Mouse (Mus musculus) limb, embryonic 11.5 days (tissue): Measurements from ENCODE around the gene Ptgs1. TPM values are rescaled to one million over a fixed set of nuclear protein-coding genes. Genes with fewer than 3 reads are reported as not detected.

Experiments used
- ATAC-seq: fragments of 200-750 bp; cut with Nextera tagmentation; 2 replicates; pipeline ENCODE4 v1.8.0; 2017; ENCODE audit warnings: low read depth; ENCODE audit not compliant: insufficient number of reproducible peaks, low FRiP score, low TSS enrichment
- DNase-seq: peaks from one replicate; pipeline ENCODE4 v3.0.0-alpha.2; 2015; ENCODE audit warnings: low spot score
- H3K27ac ChIP-seq: fragments of 300-500 bp; sonication (generic); replicated peaks from 2 replicates; pipeline ENCODE4 v1.5.1; 2014; ENCODE audit warnings: low read depth, mild to moderate bottlenecking, low read length
- H3K27me3 ChIP-seq: fragments of 300-500 bp; sonication (generic); 2 replicates; pipeline ENCODE4 v1.6.1; 2014; ENCODE audit warnings: mild to moderate bottlenecking, low read length, mixed read lengths; ENCODE audit not compliant: control insufficient read depth, insufficient read depth
- H3K36me3 ChIP-seq: fragments of 300-500 bp; sonication (generic); 2 replicates; pipeline ENCODE4 v1.6.1; 2014; ENCODE audit warnings: mild to moderate bottlenecking, low read length, moderate library complexity, mixed read lengths; ENCODE audit not compliant: control insufficient read depth, insufficient read depth
- H3K4me1 ChIP-seq: fragments of 300-500 bp; sonication (generic); 2 replicates; pipeline ENCODE4 v1.6.1; 2014; ENCODE audit warnings: low read length, mixed read lengths; ENCODE audit not compliant: control insufficient read depth, insufficient read depth
- H3K4me2 ChIP-seq: fragments of 300-500 bp; sonication (generic); 2 replicates; pipeline ENCODE4 v1.6.1; 2014; ENCODE audit warnings: low read depth, mild to moderate bottlenecking, moderate library complexity; ENCODE audit not compliant: severe bottlenecking
- H3K4me3 ChIP-seq: fragments of 300-500 bp; sonication (generic); 2 replicates; pipeline ENCODE4 v1.5.1; 2014; ENCODE audit warnings: low read depth, low read length
- H3K9ac ChIP-seq: fragments of 300-500 bp; sonication (generic); 2 replicates; pipeline ENCODE4 v1.6.1; 2014; ENCODE audit warnings: mild to moderate bottlenecking, low read length
- H3K9me3 ChIP-seq: fragments of 300-500 bp; sonication (generic); 2 replicates; pipeline ENCODE4 v1.6.1; 2016; ENCODE audit warnings: low read length; ENCODE audit not compliant: control insufficient read depth
- WGBS: fragments of 180-500 bp; shearing (Covaris S2); extraction: QIAGEN DNeasy Blood & Tissue Kit; methylation state at CpG from one replicate; pipeline ENCODE4 v1.1.7; 2014; 5-methylcytosine and 5-hydroxymethylcytosine counted together
- polyA plus RNA-seq: library from polyadenylated mRNA; unstranded; fragments of >200 nt; fragmentation: Nextera tagmentation; extraction: Ambion mirVana; gene quantifications from 2 replicates; pipeline ENCODE4 v1.2.1, GENCODE M21; 2014

Ptgs1 gene
- polyA plus RNA-seq, 1 experiment from 2014 or later, result 4.0 TPM

- Histone ChIP-seq H3K4me2 (no peak overlapping the region), H3K4me1 (peaks cover 3% of the 10 kb centered on the region; the same call in 1 of the 2 replicates), H3K27me3 (peaks cover 27% of the 10 kb centered on the region), H3K27ac (no peak overlapping the region), H3K4me3 (no peak overlapping the region), H3K9ac (no peak overlapping the region), H3K9me3 (no peaks in the 10 kb centered on the region), H3K36me3 (no peaks in the 10 kb centered on the region)
- no peak for DNase-seq
- 26% methylated on average over 20 of the region's 20 CpGs for WGBS
- no peak for ATAC-seq
Observed at GRCm38 (mm10) chr2:36197919-36198881, 32.0 kb upstream of the Ptgs1 start.

GRCm38 (mm10) chr2:36198882-36199262 lies 31.4 kb upstream of the Ptgs1 start:
- no peaks in the 10 kb centered on the region for H3K36me3 ChIP-seq
- no peak overlapping the region for H3K27ac ChIP-seq
- 32% methylated on average over 3 of the region's 3 CpGs for WGBS
- H3K4me2 ChIP-seq, result no peak overlapping the region
- H3K4me3 ChIP-seq, result no peak overlapping the region
- H3K9ac ChIP-seq, result no peak overlapping the region
- ATAC-seq (no peak), DNase-seq (no peak)
- peaks cover 31% of the 10 kb centered on the region for H3K27me3 ChIP-seq
- peaks cover 3% of the 10 kb centered on the region; the same call in 1 of the 2 replicates for H3K4me1 ChIP-seq
- H3K9me3 ChIP-seq, result no peaks in the 10 kb centered on the region

GRCm38 (mm10) chr2:36200813-36201212 lies 29.4 kb upstream of the Ptgs1 start:
- Histone ChIP-seq H3K4me3 (no peak overlapping the region), H3K36me3 (no peaks in the 10 kb centered on the region), H3K9me3 (no peaks in the 10 kb centered on the region), H3K27me3 (peaks cover 39% of the 10 kb centered on the region), H3K4me1 (peaks cover 3% of the 10 kb centered on the region; the same call in 1 of the 2 replicates), H3K27ac (no peak overlapping the region), H3K4me2 (no peak overlapping the region), H3K9ac (no peak overlapping the region)
- DNase-seq (no peak), ATAC-seq (no peak)
- 80% methylated on average over 2 of the region's 2 CpGs for WGBS

- DNase-seq (no peak), ATAC-seq (no peak)
- Histone ChIP-seq H3K4me2 (no peak overlapping the region), H3K27ac (no peak overlapping the region), H3K9ac (no peak overlapping the region), H3K36me3 (no peaks in the 10 kb centered on the region), H3K4me3 (no peak overlapping the region), H3K27me3 (peaks cover 39% of the 10 kb centered on the region), H3K9me3 (no peaks in the 10 kb centered on the region), H3K4me1 (peaks cover 7% of the 10 kb centered on the region)
- WGBS, result 25% methylated on average over 18 of the region's 18 CpGs
Observed at GRCm38 (mm10) chr2:36201756-36202610, 28.2 kb upstream of the Ptgs1 start.

GRCm38 (mm10) chr2:36202611-36202880 lies 27.7 kb upstream of the Ptgs1 start:
- 18% methylated on average over 5 of the region's 5 CpGs for WGBS
- Histone ChIP-seq H3K27ac (no peak overlapping the region), H3K9me3 (no peaks in the 10 kb centered on the region), H3K4me2 (no peak overlapping the region; the same call in 1 of the 2 replicates), H3K4me3 (no peak overlapping the region), H3K9ac (no peak overlapping the region), H3K4me1 (peaks cover 10% of the 10 kb centered on the region), H3K27me3 (peaks cover 37% of the 10 kb centered on the region), H3K36me3 (no peaks in the 10 kb centered on the region)
- ATAC-seq, result no peak
- no peak for DNase-seq

GRCm38 (mm10) chr2:36203011-36203825 lies 27.0 kb upstream of the Ptgs1 start:
- Histone ChIP-seq H3K36me3 (no peaks in the 10 kb centered on the region), H3K4me2 (peak overlapping the region; percentile 60), H3K9me3 (no peaks in the 10 kb centered on the region), H3K4me3 (peak overlapping the region; percentile 30), H3K27me3 (peaks cover 37% of the 10 kb centered on the region), H3K9ac (no peak overlapping the region; the same call in 1 of the 2 replicates), H3K4me1 (peaks cover 10% of the 10 kb centered on the region), H3K27ac (no peak overlapping the region)
- under 1% methylated on average over 39 of the region's 39 CpGs for WGBS
- ATAC-seq (no peak), DNase-seq (peak; percentile 67)

- Histone ChIP-seq H3K27ac (no peak overlapping the region), H3K27me3 (peaks cover 30% of the 10 kb centered on the region), H3K4me2 (no peak overlapping the region), H3K9ac (no peak overlapping the region), H3K9me3 (no peaks in the 10 kb centered on the region), H3K4me3 (no peak overlapping the region), H3K4me1 (peaks cover 10% of the 10 kb centered on the region), H3K36me3 (no peaks in the 10 kb centered on the region)
- DNase-seq (no peak), ATAC-seq (no peak)
- WGBS, result 55% methylated on average over 4 of the region's 4 CpGs
Observed at GRCm38 (mm10) chr2:36204595-36204994, 25.6 kb upstream of the Ptgs1 start.

GRCm38 (mm10) chr2:36207071-36207470 lies 23.2 kb upstream of the Ptgs1 start:
- 12% methylated on average over 11 of the region's 11 CpGs for WGBS
- H3K4me2 ChIP-seq, result no peak overlapping the region
- ATAC-seq (no peak), DNase-seq (peak; percentile 63)
- no peaks in the 10 kb centered on the region for H3K9me3 ChIP-seq
- H3K4me1 ChIP-seq, result peaks cover 16% of the 10 kb centered on the region
- H3K36me3 ChIP-seq, result no peaks in the 10 kb centered on the region
- H3K27ac ChIP-seq, result 0 out of 2 replicates have a peak overlapping the region, but pooled peaks have one; percentile 12
- H3K4me3 ChIP-seq, result no peak overlapping the region
- H3K27me3 ChIP-seq, result peaks cover 28% of the 10 kb centered on the region
- H3K9ac ChIP-seq, result no peak overlapping the region
